9 mouse cellular contexts compared by ENCODE assay signal in the genomic region with DNA sequence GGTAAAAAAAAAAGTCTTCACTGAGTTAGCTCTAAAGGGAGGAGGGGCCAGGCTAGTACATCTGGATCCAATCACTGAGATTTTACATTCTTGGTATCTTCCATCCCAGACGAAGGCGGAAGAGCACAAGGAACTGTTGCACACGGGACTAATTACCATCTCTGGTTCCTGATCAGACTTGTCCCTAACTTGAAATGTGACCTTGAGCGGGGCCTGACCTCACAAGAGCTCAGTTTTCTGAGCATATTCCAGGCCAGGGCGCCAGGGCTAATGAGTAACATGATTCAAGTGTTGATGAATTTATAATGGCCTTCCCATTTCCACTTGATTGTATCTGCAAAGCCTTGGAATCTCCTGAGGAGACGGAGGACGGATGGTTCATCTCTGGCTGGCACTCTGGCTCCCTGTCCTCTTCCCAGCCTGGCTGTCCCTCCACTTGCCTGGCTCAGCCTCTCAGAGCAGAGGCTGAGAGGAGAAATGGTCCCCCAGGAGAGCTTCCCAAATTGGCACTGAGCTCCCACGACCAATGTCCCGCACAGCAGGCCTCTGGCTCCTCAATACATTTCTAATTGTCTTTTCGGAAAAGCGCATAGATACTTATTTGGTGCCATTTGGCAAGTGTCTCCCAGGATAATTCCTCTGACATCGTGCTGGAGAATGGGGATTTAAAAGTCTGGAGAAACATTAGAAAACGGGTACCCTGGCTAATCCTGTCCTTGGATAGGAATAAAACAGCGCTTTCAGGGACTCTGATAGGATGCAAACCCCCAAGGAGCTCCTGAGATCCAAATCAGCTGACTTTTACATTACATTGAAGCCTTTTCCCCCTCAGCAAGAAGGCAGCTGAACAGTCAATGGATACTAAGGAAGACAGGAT. TPM values are rescaled to one million over a fixed set of nuclear protein-coding genes. Genes with fewer than 3 reads are reported as not detected.
DNase-seq lines count a peak whose midpoint lies in the region; ATAC-seq lines count a peak whose summit lies in the region.
"Had no signal": no experiment of that assay in that cellular context is flagged by ENCODE, and none has a peak within 500 bp of the region (broad histone marks: within the 10 kb centered on the region; RNA-seq: fewer than 3 reads in every experiment).

No protein-coding gene starts in this region.

- ATAC-seq in megakaryocyte, adult 5-6 weeks (ENCODE audit: poor library complexity, severe bottlenecking), result no peak

- intact Hi-C loops in left cerebral cortex, postnatal 4 days (cut with DNase I), result no loop called here
- intact Hi-C loops in left cerebral cortex, postnatal 25 days (cut with DNase I), result no loop called here

- peak; percentile 64 for DNase-seq in left cerebral cortex, postnatal 4 days
- DNase-seq in left cerebral cortex, postnatal 25 days (ENCODE audit: low spot score in 2 of 2), result no peak
- DNase-seq in cerebellum, postnatal 14 days, result peak; percentile 38 to 69
- DNase-seq in hindlimb bud, embryonic 11.5 days (ENCODE audit: extremely low spot score, low read depth, low spot score), result peak; percentile 69
- DNase-seq in neural tube, embryonic 10.5 days (ENCODE audit: extremely low spot score, low spot score), result peak; percentile 38
- DNase-seq in thymus, postnatal 36 days, result no peak
- no peak for DNase-seq in right cerebral cortex, postnatal 4 days
- DNase-seq: thymus, postnatal 14 days had no signal

RNA-seq across cellular contexts. Expression of a gene that starts 58.1 kb away (rescaled TPM):
- total RNA-seq in left cerebral cortex, postnatal 4 days (2021), result 10 to 100 TPM; 66.0 to 73.5 TPM
- 100 to 1,000 TPM; 105 to 106 TPM for total RNA-seq in left cerebral cortex, postnatal 25 days (2021)
- 0.82 and 1.0 TPM in 2 replicates for total RNA-seq in megakaryocyte, adult 5-6 weeks (2015)
- total RNA-seq in megakaryocyte, adult 5-6 weeks (2017), result 0.40 and 0.41 TPM in 2 replicates

Comparison
In these comparisons a context has a peak if more than half of its experiments do, and no peak if none do; other contexts are left out.
1. DNase-seq: peak in left cerebral cortex, postnatal 4 days (single experiment), cerebellum, postnatal 14 days (2 of 2), hindlimb bud, embryonic 11.5 days (single experiment) and neural tube, embryonic 10.5 days (single experiment); none in left cerebral cortex, postnatal 25 days (0 of 2), thymus, postnatal 36 days (0 of 2) and right cerebral cortex, postnatal 4 days (single experiment).
2. RNA of a gene that starts 58.1 kb away (total RNA-seq): 105 to 106 TPM in left cerebral cortex, postnatal 25 days and 66.0 to 73.5 TPM in left cerebral cortex, postnatal 4 days; 0.40 to 1.0 TPM in megakaryocyte, adult 5-6 weeks; every median in the first group is over 10 times any median in the second.